Mouse (Mus musculus) cerebellum, adult 11 months (tissue): ENCODE results near the gene Vav3.

ENCODE experiments used
- DNase-seq: peaks from one replicate; pipeline ENCODE4 v3.0.0; 2022

Gene Vav3

GRCm38 (mm10) chr3:109516372-109516771 lies 175.9 kb downstream of the Vav3 start:
- DNase-seq = no peak

DNA sequence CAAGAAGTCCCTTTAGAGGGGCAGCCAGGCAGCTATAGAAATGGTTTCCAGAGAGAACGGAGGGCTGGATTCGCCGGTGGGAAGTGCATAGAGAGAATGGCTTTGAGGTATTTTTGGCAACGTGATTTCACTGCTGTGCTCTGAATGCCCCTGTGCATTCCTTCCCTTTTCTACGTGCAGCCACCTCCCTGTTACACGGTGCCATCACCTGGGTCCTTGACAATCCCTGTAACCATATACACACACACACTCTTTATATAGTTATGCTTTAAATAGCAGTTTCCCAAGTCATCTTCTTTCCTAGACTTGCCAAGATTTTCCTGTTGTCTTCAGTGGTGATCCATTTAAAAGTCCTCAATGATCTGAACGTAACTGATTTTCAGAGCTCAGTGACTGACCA lies 181.7 kb downstream of the Vav3 start:
- DNase-seq = no peak

- DNase-seq = no peak
These were observed 185.4 kb downstream of the Vav3 start for GRCm38 (mm10) chr3:109525825-109526224.

GRCm38 (mm10) chr3:109526246-109526645 lies 185.8 kb downstream of the Vav3 start:
- DNase-seq = peak; percentile 73

- no peak for DNase-seq
These were observed 186.2 kb downstream of the Vav3 start for GRCm38 (mm10) chr3:109526651-109527050.

DNA sequence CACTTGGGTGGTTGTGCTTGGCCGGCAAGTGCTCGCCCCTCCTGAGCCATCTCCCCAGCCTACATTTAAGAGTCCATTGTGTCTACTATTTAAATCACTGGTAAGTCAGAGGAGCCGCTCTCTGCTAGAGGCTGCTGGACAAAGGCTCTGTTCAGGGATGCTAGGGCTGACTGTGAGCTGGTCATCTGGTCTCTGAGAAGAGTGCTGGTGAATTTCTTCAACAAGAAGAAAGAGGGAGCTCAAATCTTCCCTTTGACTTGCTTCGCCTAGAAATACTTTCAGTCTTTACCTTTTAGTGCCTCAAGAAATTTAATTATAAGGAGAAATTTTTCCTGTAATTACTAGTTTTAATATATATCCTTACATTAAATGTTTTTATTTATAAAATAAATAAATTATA lies 188.2 kb downstream of the Vav3 start:
- DNase-seq = no peak

DNA sequence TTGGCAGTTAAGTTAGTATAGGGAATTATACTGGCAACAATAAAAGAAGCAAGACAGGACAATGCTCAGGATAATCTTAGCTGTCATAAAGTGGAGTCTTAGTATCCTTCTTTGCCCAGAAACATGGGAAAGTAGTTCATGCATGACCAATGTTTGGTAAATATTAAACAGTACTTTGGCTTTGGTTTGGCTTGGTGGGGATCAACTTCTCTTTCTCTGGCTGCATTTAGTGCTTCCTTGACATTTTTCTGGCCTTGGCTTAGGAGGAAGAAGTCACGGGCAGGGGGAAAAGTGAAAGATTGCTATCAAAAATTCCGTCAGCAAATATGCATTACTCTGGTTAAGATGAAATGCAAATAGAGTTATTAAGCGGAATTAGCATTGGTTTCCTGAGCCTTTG lies 197.2 kb downstream of the Vav3 start:
- no peak for DNase-seq

DNA sequence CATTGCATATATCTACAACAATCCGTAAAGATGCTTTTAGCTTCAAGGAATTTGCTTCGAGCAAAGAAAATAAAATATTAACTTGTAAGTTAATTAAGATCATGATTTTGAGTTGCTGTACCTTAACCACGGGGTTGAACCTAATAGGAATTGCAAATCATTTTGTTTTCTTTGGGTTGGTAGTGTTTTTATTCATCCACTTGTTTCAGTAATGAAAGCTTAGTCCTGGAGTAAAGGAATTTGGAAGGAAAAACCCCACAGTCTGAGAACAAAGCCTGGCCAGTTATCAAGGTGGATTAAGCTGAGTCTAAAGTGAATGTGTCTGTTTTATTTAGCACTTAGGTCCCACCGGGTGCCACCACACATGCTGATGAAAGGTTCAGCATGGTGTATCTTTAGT lies 199.6 kb downstream of the Vav3 start:
- no peak for DNase-seq

- no peak for DNase-seq
These were observed 204.2 kb downstream of the Vav3 start for GRCm38 (mm10) chr3:109544476-109545221.

- DNase-seq = no peak
These were observed 216.9 kb downstream of the Vav3 start for GRCm38 (mm10) chr3:109557329-109557728.

GRCm38 (mm10) chr3:109561295-109561694 lies 220.8 kb downstream of the Vav3 start:
- no peak for DNase-seq

- DNase-seq = no peak
These were observed 221.3 kb downstream of the Vav3 start for GRCm38 (mm10) chr3:109561776-109562175.

- no peak for DNase-seq
These were observed 221.8 kb downstream of the Vav3 start for GRCm38 (mm10) chr3:109562268-109562667.

DNA sequence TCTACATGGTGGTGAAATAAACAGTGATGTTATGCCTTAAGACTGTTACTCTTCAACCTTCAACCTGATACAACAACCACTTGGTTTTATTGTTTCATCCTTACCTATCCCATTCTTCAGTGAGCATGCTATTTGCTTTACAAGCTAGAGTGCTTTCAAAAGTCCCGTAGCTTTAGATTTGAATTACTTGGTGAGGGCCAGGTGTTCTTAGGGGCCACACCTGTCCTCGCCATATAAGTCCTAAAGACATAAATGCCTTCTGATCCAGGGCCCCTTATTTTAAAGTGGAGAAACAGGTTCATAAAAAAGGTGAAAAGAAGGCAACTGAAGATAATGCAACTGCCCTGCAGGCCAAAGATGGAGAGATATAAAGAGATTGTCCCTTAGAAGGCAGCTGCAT lies 224.0 kb downstream of the Vav3 start:
- no peak for DNase-seq

GRCm38 (mm10) chr3:109568542-109569265 lies 228.3 kb downstream of the Vav3 start:
- DNase-seq = no peak

DNA sequence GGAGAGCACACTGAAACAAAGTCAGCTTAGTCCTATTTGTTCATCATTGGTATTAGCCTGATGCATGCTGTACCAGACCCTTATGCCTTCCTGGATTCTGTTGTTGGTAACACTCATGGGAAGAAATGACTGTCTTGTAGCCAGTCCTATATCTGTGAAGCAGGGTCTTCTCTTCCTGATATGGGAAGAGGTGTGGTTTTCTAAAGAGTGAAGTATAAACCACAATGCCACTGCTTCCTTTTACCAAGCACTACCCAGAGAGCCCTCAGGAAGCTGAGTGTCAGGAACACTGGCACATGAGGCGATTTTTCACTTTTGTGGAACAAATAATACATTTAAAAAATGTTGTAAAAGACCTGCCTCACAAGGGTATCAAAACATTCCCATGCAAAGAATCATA lies 231.0 kb downstream of the Vav3 start:
- DNase-seq = no peak

DNA sequence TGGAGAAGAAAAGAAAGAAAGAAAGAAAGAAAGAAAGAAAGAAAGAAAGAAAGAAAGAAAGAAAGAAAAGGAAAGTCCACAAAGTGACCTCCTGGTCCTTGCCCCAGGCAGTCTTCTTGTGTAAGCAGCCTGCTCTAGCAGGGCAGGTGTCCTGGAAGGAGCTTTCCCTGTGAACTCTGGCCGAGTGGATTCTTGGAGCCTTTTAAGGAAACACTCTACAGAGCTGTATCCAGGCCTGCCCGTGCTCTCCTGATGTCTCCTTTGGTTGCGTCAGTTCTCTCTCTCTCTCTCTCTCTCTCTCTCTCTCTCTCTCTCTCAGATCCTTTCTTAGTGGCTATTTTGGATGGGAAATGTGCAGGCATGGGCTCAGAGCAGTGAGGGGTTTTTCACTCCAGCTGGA lies 232.4 kb downstream of the Vav3 start:
- no peak for DNase-seq

DNA sequence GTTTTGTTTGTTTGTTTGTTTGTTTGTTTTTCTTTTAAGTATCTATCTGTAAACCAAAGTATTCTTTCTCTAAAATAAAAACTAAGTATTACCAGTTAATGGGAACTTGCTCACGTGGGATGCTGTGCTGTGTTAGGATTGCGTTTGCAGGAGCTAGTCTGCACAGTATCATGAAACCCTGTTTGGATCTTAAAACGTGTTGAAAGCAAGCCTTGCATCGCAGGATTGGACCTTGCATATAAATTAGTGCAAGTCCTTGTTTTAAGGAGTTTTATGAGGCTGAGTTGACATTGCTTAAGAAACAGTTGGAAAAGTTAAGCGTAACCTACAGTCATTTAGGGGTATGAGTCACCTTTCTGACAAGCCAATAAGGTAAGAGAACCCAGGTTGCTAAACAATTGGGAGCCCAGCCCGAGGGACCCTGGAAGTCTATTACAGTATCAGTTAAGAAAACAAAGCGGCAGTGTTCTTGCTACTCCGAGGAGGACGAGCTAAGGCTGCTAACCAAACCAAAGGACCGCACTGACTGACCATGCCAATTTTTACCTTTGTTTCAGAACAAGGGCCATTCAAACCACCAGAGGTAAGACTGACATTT lies 233.2 kb downstream of the Vav3 start:
- no peak for DNase-seq

DNA sequence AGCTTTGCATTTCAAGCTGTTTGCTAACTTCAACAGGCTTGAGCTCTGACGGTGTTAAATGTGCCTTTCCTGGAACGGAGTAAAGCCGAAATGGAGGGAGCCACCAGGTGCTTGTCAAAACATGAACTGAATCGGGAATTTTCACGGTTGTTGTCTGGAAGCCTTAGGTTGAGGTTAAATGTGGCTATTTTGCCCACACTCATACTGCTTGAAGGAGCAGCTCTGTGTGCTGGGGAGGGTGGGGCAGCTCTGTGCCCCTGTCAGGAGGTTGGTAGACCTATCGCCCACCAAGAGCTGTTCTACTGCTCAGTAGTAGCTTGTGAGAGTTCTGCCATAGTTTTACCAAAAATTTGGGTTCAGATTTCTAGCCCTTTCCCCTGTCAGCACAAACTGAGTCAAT lies 233.7 kb downstream of the Vav3 start:
- DNase-seq = no peak

DNA sequence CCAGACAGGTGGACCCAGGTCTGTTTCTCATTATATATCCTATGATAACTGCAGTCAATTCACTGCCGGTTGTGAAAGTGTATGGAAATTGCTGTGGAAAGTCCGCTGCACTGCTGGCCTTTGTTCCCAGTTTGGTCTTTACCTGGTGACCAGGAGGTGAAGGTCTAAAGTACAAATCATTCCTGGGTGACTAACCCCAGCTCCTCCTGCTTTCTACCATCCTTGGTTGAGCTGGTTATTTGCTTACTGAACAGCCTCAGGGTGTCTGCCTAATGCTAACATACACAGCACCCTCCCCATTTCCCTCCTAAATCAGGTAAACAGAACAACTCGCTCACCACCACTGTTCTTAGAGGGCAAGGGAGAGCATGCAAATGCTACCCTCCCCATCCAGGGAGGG lies 237.9 kb downstream of the Vav3 start:
- DNase-seq = no peak

- no peak for DNase-seq
These were observed 238.5 kb downstream of the Vav3 start for GRCm38 (mm10) chr3:109578983-109579382.

DNA sequence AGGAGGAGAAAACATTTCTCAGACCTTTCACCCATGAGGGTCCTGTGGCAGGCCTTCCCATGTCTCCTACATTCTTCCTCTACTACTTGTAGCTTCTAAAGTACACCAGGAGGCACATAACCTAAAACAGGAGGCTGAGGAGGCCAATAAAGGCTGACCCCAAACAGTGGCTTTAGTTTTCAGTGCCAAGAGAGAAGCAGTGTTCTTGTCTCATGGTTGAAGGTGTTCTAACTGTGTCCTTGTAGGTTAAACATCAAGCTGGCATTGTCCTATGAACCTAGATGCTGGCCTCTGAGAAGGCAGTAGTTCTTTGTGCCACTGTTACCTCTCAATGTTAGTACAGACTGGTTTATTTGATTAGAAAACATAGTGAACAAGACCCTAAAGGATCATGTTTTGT lies 245.5 kb downstream of the Vav3 start:
- no peak for DNase-seq

GRCm38 (mm10) chr3:109592970-109593369 lies 252.5 kb downstream of the Vav3 start:
- DNase-seq = no peak

GRCm38 (mm10) chr3:109596084-109596483 lies 255.6 kb downstream of the Vav3 start:
- no peak for DNase-seq
